Mouse (Mus musculus) liver, adult 2 months (tissue): ENCODE measurements around the gene Olfr1002.
"Not testable (repeated sequence)": the region's sequence is repeated elsewhere in the genome, so short reads cannot be mapped to it uniquely, and the experiment has no call there.

ENCODE experiments used
- CTCF ChIP-seq: fragments of 200-500 bp; IDR thresholded peaks from 2 replicates; pipeline ENCODE4 v1.5.1; 2011; ENCODE audit warnings: low read depth, low read length, control low read depth
- POLR2A ChIP-seq: fragments of 200-500 bp; IDR thresholded peaks from 2 replicates; pipeline ENCODE4 v1.6.1; 2011; ENCODE audit warnings: low read length, control low read depth; ENCODE audit not compliant: insufficient read depth; ENCODE audit errors: extremely low read depth

DNA sequence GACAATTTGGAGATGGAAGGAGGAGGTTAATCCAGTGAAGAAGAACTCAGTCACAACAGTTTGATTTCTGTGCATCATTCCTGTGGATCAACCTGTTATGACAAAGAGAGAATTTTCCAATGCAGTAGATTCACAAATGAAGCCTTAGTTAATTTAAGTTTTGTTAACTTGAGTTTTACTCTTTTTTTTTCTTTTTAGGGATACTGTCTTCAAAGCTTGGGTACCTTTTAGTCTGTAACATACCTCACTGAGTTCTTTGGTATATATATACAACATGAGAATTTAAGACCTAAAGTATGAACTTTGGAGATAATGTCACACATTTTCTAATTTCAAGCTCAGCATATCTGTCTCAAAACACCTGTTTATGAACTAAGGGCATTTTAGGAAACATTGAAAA lies 13.9 kb upstream of the Olfr1002 start, which contains the start of gene Olfr154:
- not testable (repeated sequence) for TF ChIP-seq CTCF, POLR2A
